Mouse (Mus musculus) spleen, adult 2 months (tissue): ENCODE data around the gene Get4.

Experiments used
- CTCF ChIP-seq: fragments of 200-500 bp; IDR thresholded peaks from 2 replicates; pipeline ENCODE4 v1.5.1; 2011; ENCODE audit warnings: mild to moderate bottlenecking, inconsistent platforms; ENCODE audit not compliant: insufficient read depth, insufficient read length, insufficient replicate concordance; ENCODE audit errors: extremely low read depth
- POLR2A ChIP-seq: fragments of 200-500 bp; IDR thresholded peaks from 2 replicates; pipeline ENCODE4 v1.6.1; 2011; ENCODE audit warnings: low read depth, low read length, inconsistent platforms

- TF ChIP-seq POLR2A (no peak), CTCF (no peak)
Measured at GRCm38 (mm10) chr5:139311822-139312221, 59.7 kb downstream of the Get4 start.
